Mouse (Mus musculus): Measurements from ENCODE around the gene Inka2.

DNA sequence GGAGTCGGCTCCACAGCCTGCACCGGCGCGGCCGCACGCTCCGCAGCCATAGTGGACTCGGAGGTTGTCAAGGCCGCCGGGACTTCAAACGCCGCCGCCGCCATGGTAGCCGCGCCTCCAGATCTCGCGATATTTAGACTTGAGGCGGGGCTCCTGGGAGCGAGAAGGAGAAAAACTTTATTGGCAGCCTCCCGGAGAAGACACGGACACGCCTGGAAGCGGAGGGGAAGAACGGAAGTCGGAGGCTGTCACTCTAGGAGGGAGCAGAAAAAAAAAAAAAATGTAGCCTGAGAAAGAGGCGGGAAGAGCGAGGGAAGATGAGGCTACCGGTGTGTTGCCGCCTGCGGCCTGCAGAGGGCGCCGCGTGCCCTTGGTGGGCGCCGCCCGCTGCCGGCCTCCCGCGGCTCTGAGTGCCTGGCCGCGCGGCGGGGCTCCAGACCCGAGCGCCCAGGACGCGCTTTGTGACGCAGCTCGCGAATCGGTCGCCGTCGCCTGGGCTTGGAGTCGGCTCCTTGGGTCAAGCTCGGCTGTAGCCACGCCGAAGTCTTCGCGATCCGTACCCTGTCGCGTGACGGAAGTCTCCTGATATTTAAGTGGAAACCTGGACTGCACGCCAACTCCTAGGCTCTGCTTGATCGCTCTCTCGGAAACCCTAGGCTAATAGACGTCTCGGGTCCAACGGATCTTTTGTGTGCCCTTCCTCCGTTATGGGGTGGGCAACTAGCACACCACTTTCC, 16.9 kb upstream of the Inka2 start, which contains the start of gene Ddx20:
- TF ChIP-seq CTCF (IDR thresholded peaks at IDR 0.05; ENCODE audit: control insufficient read depth, insufficient read depth, low read length) (peak; percentile 80), POLR2A (IDR thresholded peaks at IDR 0.05; ENCODE audit: borderline replicate concordance, control insufficient read depth, low read depth, low read length) (peak; percentile 65; the same call in 1 of the 2 replicates)

Data from bone marrow, adult 2 months (tissue).